In the genomic region with DNA sequence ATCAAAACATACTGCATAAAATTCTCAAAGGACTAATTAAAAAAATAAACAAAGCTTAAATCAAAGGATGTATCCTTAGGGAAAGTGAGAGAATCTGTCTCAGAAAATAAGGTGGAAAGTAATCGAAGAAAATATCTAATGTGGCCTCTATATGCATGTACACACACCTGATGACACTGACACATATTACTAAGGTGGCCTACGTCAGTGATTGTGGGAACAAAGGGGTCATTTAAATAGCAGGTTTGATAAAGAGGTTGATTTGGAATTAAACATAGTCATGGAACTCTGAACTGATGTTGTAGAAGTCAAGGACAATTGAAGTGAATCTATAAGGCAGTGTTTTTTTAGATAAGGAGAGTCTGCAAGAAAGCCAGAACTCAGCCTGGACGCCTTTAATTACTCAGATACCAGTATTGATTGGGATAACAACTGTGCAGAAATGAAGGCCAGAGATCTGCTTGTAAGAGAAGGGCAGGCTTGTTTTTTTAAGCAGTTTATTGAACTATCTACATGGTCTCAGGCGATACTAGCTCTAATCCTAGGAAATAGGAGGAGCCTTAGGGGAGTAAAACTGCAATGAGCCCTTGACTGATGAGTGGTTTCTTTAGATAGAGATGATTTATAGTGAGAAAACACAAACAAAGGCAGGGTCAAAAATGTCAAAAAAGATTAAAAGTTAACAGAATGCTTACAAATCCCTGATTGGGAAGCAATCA, we compare ENCODE assay signal across 15 mouse cellular contexts.
"Had no signal": no experiment of that assay in that cellular context is flagged by ENCODE, and none has a peak within 500 bp of the region (broad histone marks: within the 10 kb centered on the region; RNA-seq: fewer than 3 reads in every experiment).

No protein-coding gene starts in this region.

- H3K27ac ChIP-seq: liver, embryonic 13.5 days; liver, embryonic 15.5 days; macrophage; midbrain, embryonic 12.5 days; midbrain, embryonic 15.5 days; neural tube, embryonic 12.5 days had no signal

- H3K4me1 ChIP-seq: liver, embryonic 13.5 days; liver, embryonic 15.5 days; megakaryocyte, embryonic 14.5 days; midbrain, embryonic 12.5 days; midbrain, embryonic 15.5 days; neural tube, embryonic 12.5 days had no signal

- H3K4me3 ChIP-seq: liver, embryonic 13.5 days; liver, embryonic 15.5 days; megakaryocyte, embryonic 14.5 days; midbrain, embryonic 12.5 days; midbrain, embryonic 15.5 days; neural tube, embryonic 12.5 days had no signal

- H3K27me3 ChIP-seq: liver, embryonic 13.5 days; liver, embryonic 15.5 days; megakaryocyte, embryonic 14.5 days; midbrain, embryonic 12.5 days; midbrain, embryonic 15.5 days; neural tube, embryonic 12.5 days had no signal

- H3K36me3 ChIP-seq: liver, embryonic 13.5 days; liver, embryonic 15.5 days; midbrain, embryonic 12.5 days; midbrain, embryonic 15.5 days; neural tube, embryonic 12.5 days had no signal

- ATAC-seq: midbrain, embryonic 15.5 days had no signal

- DNase-seq: liver, embryonic 13.5 days; lung, adult 18-20 months; lung, embryonic 14.5 days; lung, postnatal 14 days; lung, postnatal 36 days; right cerebral cortex, postnatal 14 days; thymus, adult 18-20 months; thymus, postnatal 14 days; thymus, postnatal 36 days had no signal

- H3K9me3 ChIP-seq: liver, embryonic 13.5 days; liver, embryonic 15.5 days; megakaryocyte, embryonic 14.5 days; midbrain, embryonic 12.5 days; midbrain, embryonic 15.5 days; neural tube, embryonic 12.5 days had no signal

- H3K4me2 ChIP-seq: liver, embryonic 13.5 days; liver, embryonic 15.5 days; lung, embryonic 14.5 days; midbrain, embryonic 12.5 days; midbrain, embryonic 15.5 days; neural tube, embryonic 12.5 days had no signal

- H3K9ac ChIP-seq: liver, embryonic 13.5 days; liver, embryonic 15.5 days; lung, embryonic 14.5 days; midbrain, embryonic 12.5 days; midbrain, embryonic 15.5 days; neural tube, embryonic 12.5 days had no signal
